Mouse (Mus musculus): ENCODE measurements around the gene Fgfr2. TPM values are rescaled to one million over a fixed set of nuclear protein-coding genes. Genes with fewer than 3 reads are reported as not detected.

Gene Fgfr2
- polyA plus RNA-seq, 1 experiment = 0.17 TPM

GRCm38 (mm10) chr7:131810916-131811315 lies 1312.2 kb downstream of the Fgfr2 start:
- Histone ChIP-seq H3K4me2 (ENCODE audit: low read depth) (no peak overlapping the region), H3K27me3 (ENCODE audit: control insufficient read depth, insufficient read depth, insufficient read length) (no peaks in the 10 kb centered on the region), H3K4me3 (no peak overlapping the region), H3K79me2 (ENCODE audit: control insufficient read depth, insufficient read depth) (no peaks in the 10 kb centered on the region), H3ac (ENCODE audit: control insufficient read depth, insufficient read length) (no peak overlapping the region), H3K36me3 (ENCODE audit: control insufficient read depth, insufficient read depth) (no peaks in the 10 kb centered on the region)
- TF ChIP-seq TCF3 (IDR thresholded peaks at IDR 0.05; ENCODE audit: insufficient read length, low read depth) (no peak), TCF12 (IDR thresholded peaks at IDR 0.05; ENCODE audit: insufficient read depth, poor library complexity, severe bottlenecking) (no peak), USF1 (IDR thresholded peaks at IDR 0.05; ENCODE audit: low read depth) (no peak), CEBPB (IDR thresholded peaks at IDR 0.05; ENCODE audit: insufficient read depth, poor library complexity, severe bottlenecking) (no peak), E2F4 (IDR thresholded peaks at IDR 0.05; ENCODE audit: insufficient read depth) (no peak), POLR2A (IDR thresholded peaks at IDR 0.05; ENCODE audit: insufficient read length, low read depth) (no peak), POLR2AphosphoS2 (IDR thresholded peaks at IDR 0.05; ENCODE audit: insufficient read length, low read depth) (no peak), MAX (IDR thresholded peaks at IDR 0.05; ENCODE audit: low read depth) (no peak), REST (IDR thresholded peaks at IDR 0.05; ENCODE audit: insufficient read depth, insufficient read length) (no peak), MYOD1 (IDR thresholded peaks at IDR 0.05; ENCODE audit: control insufficient read depth in 1 of 3, insufficient read length in 2 of 3, low read depth in 2 of 3) (no peak), SRF (IDR thresholded peaks at IDR 0.05; ENCODE audit: control insufficient read depth, insufficient read length, low read depth) (no peak), MYOG (IDR thresholded peaks at IDR 0.05; ENCODE audit: control insufficient read depth in 1 of 3, insufficient read depth in 1 of 3, insufficient read length in 2 of 3, low read depth in 2 of 3) (no peak)

GRCm38 (mm10) chr7:131809584-131810181 lies 1313.5 kb downstream of the Fgfr2 start:
- Histone ChIP-seq H3K27me3 (ENCODE audit: control insufficient read depth, insufficient read depth, insufficient read length) (no peaks in the 10 kb centered on the region), H3ac (ENCODE audit: control insufficient read depth, insufficient read length) (no peak overlapping the region), H3K36me3 (ENCODE audit: control insufficient read depth, insufficient read depth) (no peaks in the 10 kb centered on the region), H3K4me2 (ENCODE audit: low read depth) (no peak overlapping the region), H3K4me3 (no peak overlapping the region), H3K79me2 (ENCODE audit: control insufficient read depth, insufficient read depth) (no peaks in the 10 kb centered on the region)
- TF ChIP-seq USF1 (IDR thresholded peaks at IDR 0.05; ENCODE audit: low read depth) (no peak), MAX (IDR thresholded peaks at IDR 0.05; ENCODE audit: low read depth) (no peak), TCF3 (IDR thresholded peaks at IDR 0.05; ENCODE audit: insufficient read length, low read depth) (no peak), CEBPB (IDR thresholded peaks at IDR 0.05; ENCODE audit: insufficient read depth, poor library complexity, severe bottlenecking) (no peak), TCF12 (IDR thresholded peaks at IDR 0.05; ENCODE audit: insufficient read depth, poor library complexity, severe bottlenecking) (no peak), E2F4 (IDR thresholded peaks at IDR 0.05; ENCODE audit: insufficient read depth) (no peak), MYOD1 (IDR thresholded peaks at IDR 0.05; ENCODE audit: control insufficient read depth in 1 of 3, insufficient read length in 2 of 3, low read depth in 2 of 3) (no peak), REST (IDR thresholded peaks at IDR 0.05; ENCODE audit: insufficient read depth, insufficient read length) (no peak), POLR2A (IDR thresholded peaks at IDR 0.05; ENCODE audit: insufficient read length, low read depth) (no peak), SRF (IDR thresholded peaks at IDR 0.05; ENCODE audit: control insufficient read depth, insufficient read length, low read depth) (no peak), POLR2AphosphoS2 (IDR thresholded peaks at IDR 0.05; ENCODE audit: insufficient read length, low read depth) (no peak), MYOG (IDR thresholded peaks at IDR 0.05; ENCODE audit: control insufficient read depth in 1 of 3, insufficient read depth in 1 of 3, insufficient read length in 2 of 3, low read depth in 2 of 3) (no peak)

GRCm38 (mm10) chr7:131807257-131807656 lies 1315.9 kb downstream of the Fgfr2 start:
- H3ac ChIP-seq (ENCODE audit: control insufficient read depth, insufficient read length) = no peak overlapping the region
- H3K4me3 ChIP-seq = no peak overlapping the region
- H3K27me3 ChIP-seq (ENCODE audit: control insufficient read depth, insufficient read depth, insufficient read length) = no peaks in the 10 kb centered on the region

GRCm38 (mm10) chr7:131805525-131806202 lies 1317.5 kb downstream of the Fgfr2 start:
- no peak overlapping the region for H3ac ChIP-seq (ENCODE audit: control insufficient read depth, insufficient read length)
- no peaks in the 10 kb centered on the region for H3K36me3 ChIP-seq (ENCODE audit: control insufficient read depth, insufficient read depth)
- H3K27me3 ChIP-seq (ENCODE audit: control insufficient read depth, insufficient read depth, insufficient read length) = no peaks in the 10 kb centered on the region
- TF ChIP-seq MAX (IDR thresholded peaks at IDR 0.05; ENCODE audit: low read depth) (no peak), E2F4 (IDR thresholded peaks at IDR 0.05; ENCODE audit: insufficient read depth) (no peak), MYOD1 (IDR thresholded peaks at IDR 0.05; ENCODE audit: control insufficient read depth in 1 of 3, insufficient read length in 2 of 3, low read depth in 2 of 3) (no peak), TCF3 (IDR thresholded peaks at IDR 0.05; ENCODE audit: insufficient read length, low read depth) (no peak), POLR2A (IDR thresholded peaks at IDR 0.05; ENCODE audit: insufficient read length, low read depth) (no peak)
- no peak overlapping the region for H3K4me2 ChIP-seq (ENCODE audit: low read depth)
- no peaks in the 10 kb centered on the region for H3K79me2 ChIP-seq (ENCODE audit: control insufficient read depth, insufficient read depth)
- H3K4me3 ChIP-seq = no peak overlapping the region

More at GRCm38 (mm10) chr7:131807257-131807656, 1315.9 kb downstream of the Fgfr2 start:
- H3K36me3 ChIP-seq (ENCODE audit: control insufficient read depth, insufficient read depth) = no peaks in the 10 kb centered on the region
- TF ChIP-seq REST (IDR thresholded peaks at IDR 0.05; ENCODE audit: insufficient read depth, insufficient read length) (no peak), CEBPB (IDR thresholded peaks at IDR 0.05; ENCODE audit: insufficient read depth, poor library complexity, severe bottlenecking) (no peak), MYOD1 (IDR thresholded peaks at IDR 0.05; ENCODE audit: control insufficient read depth in 1 of 3, insufficient read length in 2 of 3, low read depth in 2 of 3) (no peak), TCF12 (IDR thresholded peaks at IDR 0.05; ENCODE audit: insufficient read depth, poor library complexity, severe bottlenecking) (no peak)
- H3K4me2 ChIP-seq (ENCODE audit: low read depth) = no peak overlapping the region
- no peaks in the 10 kb centered on the region for H3K79me2 ChIP-seq (ENCODE audit: control insufficient read depth, insufficient read depth)
